Mouse (Mus musculus) thymus, postnatal 4 days (tissue): ENCODE measurements around the gene Mthfs.
"Not testable (repeated sequence)": the region's sequence is repeated elsewhere in the genome, so short reads cannot be mapped to it uniquely, and the experiment has no call there.

ENCODE experiments used
- DNase-seq: peaks from one replicate; pipeline ENCODE4 v3.0.0; 2021

The Mthfs gene

GRCm38 (mm10) chr9:89210353-89211064 lies at the start of gene Mthfs:
Gene Mthfs (plus strand): TSS chr9:89210676.
- DNase-seq: not testable (repeated sequence)

GRCm38 (mm10) chr9:89172539-89172938 lies 37.9 kb upstream of the Mthfs start:
- not testable (repeated sequence) for DNase-seq

GRCm38 (mm10) chr9:89178833-89179232 lies 31.6 kb upstream of the Mthfs start:
- DNase-seq: peak; percentile 77

GRCm38 (mm10) chr9:89179469-89179868 lies 31.0 kb upstream of the Mthfs start:
- not testable (repeated sequence) for DNase-seq

- not testable (repeated sequence) for DNase-seq
Measured at GRCm38 (mm10) chr9:89187006-89187405, 23.5 kb upstream of the Mthfs start.

- DNase-seq: not testable (repeated sequence)
Measured at GRCm38 (mm10) chr9:89195483-89195882, 15.0 kb upstream of the Mthfs start.

- DNase-seq: not testable (repeated sequence)
Measured at GRCm38 (mm10) chr9:89197509-89197908, 13.0 kb upstream of the Mthfs start.

GRCm38 (mm10) chr9:89198349-89198748 lies 12.1 kb upstream of the Mthfs start:
- DNase-seq: not testable (repeated sequence)

GRCm38 (mm10) chr9:89198969-89199416 lies 11.5 kb upstream of the Mthfs start, which contains the start of the genes Bcl2a1b and Gm29094:
Gene Bcl2a1b (plus strand): TSS chr9:89199209.
Gene Gm29094 (plus strand): TSS chr9:89199379.
- DNase-seq: peak; percentile 29

GRCm38 (mm10) chr9:89202256-89202655 lies 8.2 kb upstream of the Mthfs start:
- not testable (repeated sequence) for DNase-seq

GRCm38 (mm10) chr9:89208939-89209338 lies 1.5 kb upstream of the Mthfs start:
- DNase-seq: not testable (repeated sequence)

GRCm38 (mm10) chr9:89211065-89211858 lies 786 bp downstream of the Mthfs start:
- DNase-seq: peak; percentile 80

GRCm38 (mm10) chr9:89212428-89212827 lies 2.0 kb downstream of the Mthfs start:
- DNase-seq: peak; percentile 71

- not testable (repeated sequence) for DNase-seq
Measured at GRCm38 (mm10) chr9:89218174-89218573, 7.7 kb downstream of the Mthfs start.

GRCm38 (mm10) chr9:89219668-89220067 lies 9.2 kb downstream of the Mthfs start:
- DNase-seq: not testable (repeated sequence)

- DNase-seq: not testable (repeated sequence)
Measured at GRCm38 (mm10) chr9:89220704-89221287, 10.3 kb downstream of the Mthfs start.

GRCm38 (mm10) chr9:89226071-89226470 lies 15.6 kb downstream of the Mthfs start:
- DNase-seq: no peak

- no peak for DNase-seq
Measured at GRCm38 (mm10) chr9:89228122-89228521, 17.6 kb downstream of the Mthfs start.

- peak; percentile 58 for DNase-seq
Measured at GRCm38 (mm10) chr9:89230897-89231497, 20.5 kb downstream of the Mthfs start.

GRCm38 (mm10) chr9:89237131-89237530 lies 26.7 kb downstream of the Mthfs start:
- DNase-seq: not testable (repeated sequence)

GRCm38 (mm10) chr9:89238976-89239505 lies 28.6 kb downstream of the Mthfs start:
- DNase-seq: not testable (repeated sequence)

- DNase-seq: not testable (repeated sequence)
Measured at GRCm38 (mm10) chr9:89240516-89241019, 30.1 kb downstream of the Mthfs start.
